Mouse (Mus musculus): ENCODE measurements at regions not wholly inside any gene's neighbourhood (a gene's known extent, or its start where the extent isn't known, plus 50 kb on each side); places are given as distances from the start of the nearest gene placed in this dataset.

DNA sequence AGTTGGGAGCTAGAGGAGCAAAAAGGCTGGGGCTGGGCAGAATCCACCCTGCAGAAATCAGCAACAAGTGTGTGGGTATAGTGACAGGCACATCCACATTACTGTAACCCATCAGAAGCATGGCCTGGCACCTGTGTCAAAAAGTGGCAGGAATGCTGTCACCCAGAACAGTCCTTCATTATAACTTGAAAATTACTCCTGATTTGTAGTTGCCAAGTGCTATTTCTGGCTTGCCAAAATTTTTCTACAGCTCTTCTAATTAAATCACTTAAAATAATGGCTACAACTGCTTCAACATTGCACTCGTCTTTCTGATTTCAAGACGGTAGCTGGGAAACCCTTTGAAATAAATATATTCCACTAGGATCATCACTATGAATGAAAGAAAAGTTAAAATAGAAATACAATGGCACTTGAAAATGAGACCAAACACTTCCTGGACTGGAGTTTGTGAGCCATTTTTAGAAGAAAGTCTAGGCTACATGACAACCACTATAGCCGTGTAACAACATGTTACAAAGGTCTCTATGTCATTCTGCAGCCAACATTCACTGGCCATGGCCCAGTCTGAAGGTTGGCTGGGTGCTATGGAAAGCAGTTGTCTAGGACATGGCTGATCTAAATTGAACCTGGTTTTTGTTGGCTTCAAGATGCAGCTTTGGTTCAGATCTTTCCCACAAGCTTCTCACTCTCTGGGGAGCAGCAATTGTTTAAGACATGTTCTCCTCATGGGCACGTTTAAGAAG lies 190.6 kb upstream of the Tapt1 start:
- DNase-seq (ENCODE audit: low spot score in 2 of 2): no peak

GRCm38 (mm10) chr5:44414441-44414840 lies 188.0 kb upstream of the Tapt1 start:
- no peak for DNase-seq (ENCODE audit: low spot score in 2 of 2)

DNA sequence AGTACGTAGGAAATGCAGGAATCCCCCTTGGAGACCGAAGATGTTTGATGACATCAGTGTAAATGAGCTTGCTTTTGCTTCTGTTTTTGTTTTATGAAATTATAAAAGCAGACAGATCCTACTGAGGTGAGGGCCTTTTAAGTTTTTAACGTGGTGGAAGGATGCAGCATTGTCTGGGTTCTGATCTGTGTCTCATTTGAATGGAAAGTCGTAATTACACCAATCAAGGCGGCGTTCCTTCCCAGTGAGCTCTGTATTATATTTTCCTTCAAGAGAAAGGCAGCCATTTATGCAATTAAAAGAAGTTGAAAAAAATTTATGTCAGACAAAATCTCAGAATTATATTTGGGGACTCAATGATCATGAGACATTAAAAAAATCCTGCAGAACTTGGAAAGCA lies 176.9 kb upstream of the Tapt1 start:
- no peak for DNase-seq (ENCODE audit: low spot score in 2 of 2)

- no peak for DNase-seq (ENCODE audit: low spot score in 2 of 2)
Observed at GRCm38 (mm10) chr5:44400573-44401332, 174.3 kb upstream of the Tapt1 start.

DNA sequence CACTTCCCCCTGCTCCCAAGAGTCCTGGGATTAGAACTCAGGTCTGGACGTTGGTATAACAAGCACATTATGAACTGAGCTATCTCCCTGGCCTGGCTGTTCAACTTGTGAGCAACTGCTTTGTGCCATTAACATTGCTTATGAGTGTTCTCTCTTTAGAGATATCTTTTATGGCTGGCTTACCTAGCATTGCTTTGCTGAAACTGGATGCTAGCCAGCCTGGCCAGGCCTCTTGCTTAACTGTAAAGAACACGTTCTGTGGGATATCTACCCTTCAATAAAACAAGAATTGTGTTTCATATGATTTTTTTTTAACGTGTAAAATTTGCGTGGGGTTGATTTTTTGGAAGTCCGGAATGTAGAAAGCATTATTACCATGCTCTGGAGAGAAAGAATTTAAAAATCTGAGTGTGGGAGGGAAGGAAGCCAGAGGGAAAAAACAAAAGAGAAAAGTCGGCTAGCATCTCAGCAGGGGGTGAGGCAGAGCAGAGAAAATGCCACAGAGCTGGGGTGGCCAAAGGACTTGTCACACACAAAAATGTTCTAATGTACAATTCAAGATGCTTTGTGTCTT lies 160.9 kb upstream of the Tapt1 start:
- DNase-seq (ENCODE audit: low spot score in 2 of 2): no peak

DNA sequence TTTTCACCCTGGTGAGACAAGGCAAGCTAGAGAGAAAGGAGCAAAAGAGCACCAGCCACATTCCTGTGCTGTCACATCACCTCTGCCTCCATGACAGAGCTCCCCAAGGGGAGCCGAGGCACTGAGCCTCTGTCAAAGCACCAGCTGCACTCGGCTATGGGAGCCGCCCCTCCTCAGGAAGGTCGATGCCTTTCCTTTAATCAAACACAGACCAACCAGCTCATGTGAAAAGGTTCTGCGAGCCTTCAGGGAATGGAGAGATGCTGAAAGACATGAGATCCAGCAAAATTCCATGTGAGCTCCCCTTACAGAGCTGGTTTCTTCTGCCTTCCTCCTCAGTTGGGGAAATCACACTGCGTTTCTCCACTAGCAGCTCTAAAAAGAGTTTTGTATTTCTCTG lies 159.8 kb upstream of the Tapt1 start:
- no peak for DNase-seq (ENCODE audit: low spot score in 2 of 2)

DNA sequence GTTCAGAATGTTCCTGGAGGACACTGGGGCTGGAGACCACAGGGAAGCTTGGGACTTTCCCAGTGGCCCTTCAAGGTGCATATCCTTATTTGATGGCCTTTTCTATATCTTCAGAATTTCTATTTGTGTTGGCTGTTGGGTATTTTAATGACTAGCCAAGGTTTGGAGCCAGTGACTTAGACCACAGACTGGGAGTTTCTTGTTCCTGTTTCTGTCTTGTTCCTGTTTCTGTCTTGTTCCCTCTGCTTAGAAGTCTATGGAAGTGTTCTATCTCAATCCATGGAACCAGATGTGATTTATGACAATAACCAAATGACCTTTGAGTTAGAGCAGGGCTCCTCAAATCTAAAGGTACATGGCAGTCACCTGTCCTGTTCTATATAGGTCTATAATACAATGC lies 156.6 kb upstream of the Tapt1 start:
- DNase-seq (ENCODE audit: low spot score in 2 of 2): no peak

DNA sequence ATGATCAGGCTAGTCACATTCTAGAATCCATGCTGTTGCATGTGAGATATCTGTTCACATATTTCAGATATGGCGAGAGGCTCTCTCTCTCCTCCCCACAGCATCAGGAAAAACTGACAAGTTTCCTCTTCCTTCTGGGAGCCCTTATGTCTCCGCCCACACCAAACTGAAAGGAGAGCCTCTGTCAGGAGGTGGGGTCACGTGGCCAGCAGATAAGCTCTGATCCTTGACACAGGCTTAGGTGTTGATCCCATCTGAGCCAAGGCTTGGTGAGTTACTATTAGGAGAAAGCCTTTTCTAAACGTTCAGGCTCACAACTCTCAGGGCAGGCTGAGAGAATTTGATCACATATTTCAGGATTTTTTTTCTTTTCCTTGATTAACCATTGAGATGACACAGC lies 143.6 kb upstream of the Tapt1 start:
- no peak for DNase-seq (ENCODE audit: low spot score in 2 of 2)

- DNase-seq (ENCODE audit: low spot score in 2 of 2): no peak
Observed at GRCm38 (mm10) chr5:44352324-44352723, 125.9 kb upstream of the Tapt1 start.

- no peak for DNase-seq (ENCODE audit: low spot score in 2 of 2)
Observed at GRCm38 (mm10) chr5:44341457-44342014, 115.1 kb upstream of the Tapt1 start.

DNA sequence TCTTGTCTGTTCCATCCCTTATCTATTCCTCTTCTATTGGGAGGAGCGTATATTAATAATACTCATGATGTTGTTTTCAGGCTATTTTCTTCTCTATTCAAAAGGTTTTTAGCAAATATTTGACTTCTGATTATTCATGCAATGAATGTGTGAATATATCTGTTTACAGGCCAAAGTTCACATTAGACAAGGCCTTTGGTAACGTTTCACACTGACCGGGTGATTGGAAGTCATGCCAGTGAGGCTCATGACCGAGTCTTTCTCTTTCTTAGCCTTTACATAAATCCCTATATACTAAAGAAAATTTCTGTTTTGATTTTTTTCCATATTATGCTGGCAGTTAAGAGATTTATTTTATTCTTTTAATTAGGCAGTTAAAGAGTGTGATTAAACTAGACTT lies 112.2 kb upstream of the Tapt1 start:
- DNase-seq (ENCODE audit: low spot score in 2 of 2): no peak

DNA sequence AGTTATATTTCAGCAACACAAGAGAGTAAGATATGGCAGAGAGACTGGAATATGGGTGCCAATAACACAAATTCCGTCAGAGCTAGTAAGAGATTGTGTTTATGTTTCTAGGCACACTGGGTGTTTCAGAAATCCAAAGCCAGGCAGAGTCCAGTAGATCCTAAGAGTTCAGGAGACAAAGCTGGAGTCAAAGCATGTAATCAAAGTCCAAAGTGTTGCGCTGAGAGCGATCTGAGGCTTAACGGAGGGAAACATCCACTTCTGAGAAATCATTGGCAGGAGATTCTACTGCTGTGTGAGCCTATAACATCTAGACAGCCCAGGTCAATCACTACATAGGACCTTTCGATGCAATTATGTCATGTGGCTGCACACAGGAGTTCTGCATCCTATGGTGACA lies 109.3 kb upstream of the Tapt1 start:
- DNase-seq (ENCODE audit: low spot score in 2 of 2): no peak

DNA sequence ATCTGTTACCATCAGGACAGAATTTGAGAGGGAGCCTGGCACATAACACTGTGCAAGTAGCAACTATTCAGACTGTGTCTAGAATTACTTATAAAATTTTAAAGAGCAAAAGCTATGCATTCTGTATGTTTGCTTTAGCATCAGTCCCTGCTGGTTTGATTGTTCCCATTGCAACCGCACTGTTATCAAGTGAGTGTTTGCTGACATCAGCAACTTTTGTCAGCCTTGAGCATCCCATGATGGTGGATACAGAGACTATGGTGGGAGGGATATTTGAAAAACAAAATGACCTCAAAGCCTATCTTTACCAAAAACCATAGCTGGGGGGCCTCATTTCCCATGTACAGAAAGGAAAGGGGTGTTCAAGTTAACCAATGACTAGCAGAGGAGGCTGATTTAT lies 93.2 kb upstream of the Tapt1 start:
- no peak for DNase-seq (ENCODE audit: low spot score in 2 of 2)

DNA sequence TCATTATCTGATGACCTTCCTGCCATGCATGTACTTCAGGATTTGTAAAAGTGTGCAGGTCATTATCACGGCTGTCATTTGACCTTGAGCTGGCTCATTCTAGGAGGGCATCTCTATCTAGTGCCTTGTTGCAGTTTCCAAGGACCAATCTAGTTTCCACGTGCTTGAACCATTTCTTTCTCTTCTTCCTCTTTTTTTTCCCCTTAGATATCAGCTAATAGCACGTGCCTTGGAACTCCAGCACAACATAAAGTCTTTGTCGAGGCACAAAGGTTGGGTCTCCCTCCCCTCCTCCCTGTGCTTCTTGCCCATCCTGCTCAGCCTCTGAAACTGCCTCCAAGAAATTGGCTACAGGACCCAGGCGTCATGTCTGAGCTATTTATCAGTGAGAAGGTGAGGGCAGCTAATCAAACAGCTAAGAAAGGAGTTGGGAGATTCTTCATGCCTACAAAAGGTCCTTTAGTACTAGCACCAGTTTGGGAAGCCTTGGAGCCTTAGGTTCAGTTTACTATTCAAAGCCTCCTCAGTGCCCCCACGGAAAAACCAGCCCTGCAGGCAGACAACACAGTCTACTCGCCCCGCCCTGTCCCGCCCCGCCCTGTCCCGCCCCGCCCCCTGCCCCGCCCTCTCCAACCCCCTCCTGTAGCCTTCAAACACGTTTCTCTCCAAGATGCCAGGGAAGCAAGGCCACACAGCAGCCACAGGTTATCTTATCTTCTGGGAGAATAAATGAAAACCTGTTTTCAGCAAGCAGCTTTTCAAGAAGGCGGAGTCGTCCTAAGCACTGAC lies 80.5 kb upstream of the Tapt1 start:
- DNase-seq (ENCODE audit: low spot score in 2 of 2): no peak

GRCm38 (mm10) chr5:44303886-44304855 lies 77.7 kb upstream of the Tapt1 start:
- peak in 1 of 2 experiments; percentile 3 for DNase-seq (ENCODE audit: low spot score in 2 of 2)

- peak; percentile 25 to 35 for DNase-seq (ENCODE audit: low spot score in 2 of 2)
Observed at GRCm38 (mm10) chr5:44284384-44284783, 58.0 kb upstream of the Tapt1 start.

Data from spleen, postnatal 14 days (tissue).